Mouse (Mus musculus) E14TG2a.4 (cell line): Measurements from ENCODE around the gene Paqr3.

ENCODE experiments used
- CTCF ChIP-seq: conservative IDR thresholded peaks from 2 replicates; pipeline ENCODE4 v1.5.1; 2014; ENCODE audit warnings: low read length
- NANOG ChIP-seq: IDR thresholded peaks from 2 replicates; pipeline ENCODE4 v1.6.1; 2014; ENCODE audit warnings: borderline replicate concordance, low read length, mixed read lengths
- POU5F1 ChIP-seq: IDR thresholded peaks from 2 replicates; pipeline ENCODE4 v1.6.1; 2014; ENCODE audit warnings: low read length, borderline replicate concordance

GRCm38 (mm10) chr5:97083701-97084100 lies 27.7 kb downstream of the Paqr3 start:
- TF ChIP-seq CTCF (no peak), POU5F1 (no peak), NANOG (no peak)
